Mouse (Mus musculus) kidney, adult 2 months (tissue): ENCODE results near the gene Ino80b. TPM values are rescaled to one million over a fixed set of nuclear protein-coding genes. Genes with fewer than 3 reads are reported as not detected.

Experiments
- DNase-seq: peaks from one replicate; pipeline ENCODE4 v3.0.0; 2021
- H3K27ac ChIP-seq: fragments of 200-500 bp; 2 replicates; pipeline ENCODE4 v1.5.1; 2012; ENCODE audit warnings: low read depth, low read length, control low read depth, inconsistent platforms; ENCODE audit not compliant: insufficient read depth
- H3K27me3 ChIP-seq: fragments of 200-500 bp; replicated peaks from 2 replicates; pipeline ENCODE4 v1.6.1; 2012; ENCODE audit warnings: mild to moderate bottlenecking, moderate library complexity, low read length, inconsistent platforms; ENCODE audit not compliant: control insufficient read depth, insufficient read depth
- H3K36me3 ChIP-seq: fragments of 200-500 bp; 2 replicates; pipeline ENCODE4 v1.6.1; 2012; ENCODE audit warnings: mild to moderate bottlenecking, moderate library complexity, low read length, inconsistent platforms; ENCODE audit not compliant: control insufficient read depth, insufficient read depth
- H3K4me1 ChIP-seq: fragments of 200-500 bp; 2 replicates; pipeline ENCODE4 v1.6.1; 2011; ENCODE audit warnings: low read length; ENCODE audit not compliant: control insufficient read depth, insufficient read depth
- H3K4me3 ChIP-seq: fragments of 200-500 bp; 2 replicates; pipeline ENCODE4 v1.5.1; 2011; ENCODE audit warnings: mild to moderate bottlenecking, low read depth, low read length, control low read depth; ENCODE audit not compliant: insufficient read depth
- CTCF ChIP-seq: fragments of 200-500 bp; conservative IDR thresholded peaks from 2 replicates; pipeline ENCODE4 v1.5.1; 2011; ENCODE audit warnings: low read depth, mild to moderate bottlenecking, control low read depth, low read length, moderate library complexity, mixed read lengths; ENCODE audit not compliant: insufficient read depth, insufficient read length
- POLR2A ChIP-seq: fragments of 200-500 bp; IDR thresholded peaks from one replicate; pipeline ENCODE4 v1.6.1; 2011; ENCODE audit warnings: low read depth, low read length, control low read depth
- WGBS: fragments of 180-500 bp; shearing (Covaris S2); methylation state at CpG from one replicate; pipeline ENCODE4 v1.1.7; 2018; 5-methylcytosine and 5-hydroxymethylcytosine counted together
- polyA plus RNA-seq: library from polyadenylated mRNA; depleted of rRNA; stranded (reverse); fragments of >200 nt; gene quantifications from 2 replicates; pipeline ENCODE4 v1.2.3, GENCODE M21; 2012

The Ino80b gene
- polyA plus RNA-seq, 1 experiment, result 19.0 TPM

- H3K4me1 ChIP-seq, result peaks cover 16% of the 10 kb centered on the region
- H3K36me3 ChIP-seq, result no peaks in the 10 kb centered on the region
- H3K27ac ChIP-seq, result peak overlapping the region; percentile 53
- H3K27me3 ChIP-seq, result no peaks in the 10 kb centered on the region
- whole genome bisulfite sequencing, result 7% methylated on average over 11 of the region's 11 CpGs
- no peak for DNase-seq
- peak overlapping the region; percentile 88 for H3K4me3 ChIP-seq
- no peak for TF ChIP-seq CTCF
- no peak for TF ChIP-seq POLR2A
These were observed 12.8 kb upstream of the Ino80b start for GRCm38 (mm10) chr6:83138056-83138455.

DNA sequence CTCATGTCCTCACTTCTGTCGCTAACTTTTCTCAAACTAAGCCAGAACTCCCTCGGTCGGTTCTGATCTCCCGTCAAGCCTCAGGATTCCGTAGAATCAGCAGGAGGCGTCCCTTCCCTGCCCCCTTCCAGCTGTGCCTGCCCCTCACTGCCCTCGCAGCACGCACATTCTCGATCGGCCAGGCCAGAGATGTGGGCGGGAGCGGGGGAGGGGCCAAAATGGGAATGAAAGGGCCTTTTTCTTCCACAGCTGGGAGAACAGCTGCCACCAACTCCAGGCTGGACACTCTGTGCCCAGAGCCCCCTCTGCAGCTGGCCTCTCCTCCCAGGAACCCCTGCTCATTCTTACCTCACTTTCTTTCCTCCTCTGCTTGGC is 12.3 kb upstream of the Ino80b start:
- H3K4me1 ChIP-seq, result peaks cover 16% of the 10 kb centered on the region
- H3K27me3 ChIP-seq, result no peaks in the 10 kb centered on the region
- under 1% methylated on average over 12 of the region's 12 CpGs for WGBS
- TF ChIP-seq POLR2A (peak; percentile 87), CTCF (no peak; the same call in 1 of the 2 replicates)
- no peaks in the 10 kb centered on the region for H3K36me3 ChIP-seq
- H3K4me3 ChIP-seq, result peak overlapping the region; percentile 88
- DNase-seq, result peak; percentile 95
- H3K27ac ChIP-seq, result peak overlapping the region; percentile 99

DNA sequence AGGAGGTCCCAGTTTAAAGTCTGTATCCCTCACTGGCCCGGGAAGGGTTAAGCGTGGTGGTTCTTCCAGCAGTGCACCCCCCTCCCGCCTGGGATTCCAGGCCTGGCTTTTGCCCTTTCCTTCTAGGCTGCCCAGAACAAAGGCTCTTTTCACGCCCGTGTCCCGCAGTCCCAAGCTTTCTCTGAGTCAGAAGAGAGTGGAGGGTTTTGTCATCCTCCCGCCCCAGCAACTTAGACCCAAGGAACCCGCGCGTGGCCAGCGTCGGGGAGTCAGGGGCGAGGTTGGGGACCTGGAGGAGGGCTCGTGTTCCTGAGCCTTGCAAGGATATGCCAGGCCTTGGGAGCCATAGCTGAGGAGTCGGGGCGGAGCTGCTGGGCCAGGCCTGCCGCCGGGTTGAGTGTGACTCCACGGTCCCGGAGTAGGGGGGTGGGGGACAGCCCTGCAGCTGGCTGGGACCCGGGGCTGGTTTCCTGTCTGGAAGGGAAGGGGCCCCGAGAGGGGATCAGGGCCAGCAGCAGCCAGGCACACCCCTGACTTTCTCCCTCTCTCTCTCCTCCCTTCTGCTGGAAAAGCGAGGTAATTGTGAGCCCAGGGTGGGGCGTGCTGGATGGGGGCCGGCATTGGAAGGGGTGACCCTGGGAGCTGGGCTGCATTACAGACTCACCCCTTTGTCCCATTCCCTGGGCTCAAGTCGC is 11.8 kb upstream of the Ino80b start:
- 1% methylated on average over 26 of the region's 26 CpGs for WGBS
- H3K27ac ChIP-seq, result peak overlapping the region; percentile 99
- no peaks in the 10 kb centered on the region for H3K36me3 ChIP-seq
- H3K4me3 ChIP-seq, result peak overlapping the region; percentile 88
- peak; percentile 79 for DNase-seq
- TF ChIP-seq POLR2A (no peak), CTCF (no peak)
- peaks cover 19% of the 10 kb centered on the region for H3K4me1 ChIP-seq
- H3K27me3 ChIP-seq, result no peaks in the 10 kb centered on the region

DNA sequence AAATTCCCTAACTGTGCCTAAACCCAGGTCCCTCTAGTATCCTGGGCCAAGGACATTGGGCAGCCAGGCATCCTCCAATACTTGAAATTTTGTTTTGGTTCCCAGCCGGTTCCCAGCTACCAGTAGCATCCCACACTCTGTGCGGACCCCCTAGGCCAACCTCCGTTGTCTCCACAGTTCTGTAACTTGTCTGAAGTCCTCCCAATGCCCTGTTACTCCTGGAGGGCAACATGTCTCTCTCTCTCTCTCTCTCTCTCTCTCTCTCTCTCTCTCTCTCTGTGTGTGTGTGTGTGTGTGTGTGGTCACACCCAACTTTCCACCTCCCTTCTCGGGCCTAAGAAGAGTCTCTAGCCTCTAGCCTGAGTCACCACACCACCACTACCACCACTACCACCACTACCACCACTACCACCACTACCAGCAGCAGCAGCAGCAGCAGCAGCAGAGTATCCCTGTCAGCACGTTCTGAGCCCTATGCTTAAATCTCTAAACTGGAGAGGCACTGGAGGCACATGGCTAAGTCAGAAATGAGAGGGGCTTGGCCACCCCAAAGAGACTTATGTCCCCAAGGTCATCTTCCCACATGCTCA is 11.2 kb upstream of the Ino80b start:
- Histone ChIP-seq H3K4me3 (peak overlapping the region; percentile 88), H3K27ac (peak overlapping the region; percentile 99), H3K4me1 (peaks cover 24% of the 10 kb centered on the region), H3K36me3 (no peaks in the 10 kb centered on the region), H3K27me3 (no peaks in the 10 kb centered on the region)
- no peak for TF ChIP-seq POLR2A
- no peak for TF ChIP-seq CTCF
- WGBS, result 16% methylated on average over 5 of the region's 5 CpGs
- no peak for DNase-seq

GRCm38 (mm10) chr6:83135571-83136161 is 10.4 kb upstream of the Ino80b start:
- TF ChIP-seq POLR2A (no peak), CTCF (no peak)
- Histone ChIP-seq H3K27me3 (no peaks in the 10 kb centered on the region), H3K27ac (peak overlapping the region; percentile 99), H3K4me3 (peak overlapping the region; percentile 88), H3K4me1 (peaks cover 24% of the 10 kb centered on the region), H3K36me3 (no peaks in the 10 kb centered on the region)
- 5% methylated on average over 37 of the region's 37 CpGs for WGBS
- peak; percentile 83 for DNase-seq

GRCm38 (mm10) chr6:83134951-83135513 is 9.8 kb upstream of the Ino80b start, which contains the start of gene Rtkn:
Rtkn (plus strand) TSS chr6:83135463.
- 45% methylated on average over 7 of the region's 7 CpGs for WGBS
- peak within 1 kb of the TSS; percentile 99 for H3K27ac ChIP-seq

GRCm38 (mm10) chr6:83134226-83134625 is 9.0 kb upstream of the Ino80b start:
- no peak for TF ChIP-seq CTCF
- TF ChIP-seq POLR2A, result no peak
- 28% methylated on average over 3 of the region's 3 CpGs for WGBS

More at GRCm38 (mm10) chr6:83134951-83135513, 9.8 kb upstream of the Ino80b start, which contains the start of gene Rtkn:
- Histone ChIP-seq H3K4me3 (peak within 1 kb of the TSS; percentile 88), H3K27me3 (no peaks in the 10 kb centered on the region), H3K36me3 (no peaks in the 10 kb centered on the region), H3K4me1 (peaks cover 24% of the 10 kb centered on the region)
- no peak for TF ChIP-seq CTCF
- no peak for TF ChIP-seq POLR2A
- peak; percentile 75 for DNase-seq

More at GRCm38 (mm10) chr6:83134226-83134625, 9.0 kb upstream of the Ino80b start:
- no peak overlapping the region for H3K4me3 ChIP-seq
- H3K4me1 ChIP-seq, result peaks cover 24% of the 10 kb centered on the region
- H3K27ac ChIP-seq, result no peak overlapping the region
- no peaks in the 10 kb centered on the region for H3K36me3 ChIP-seq
- H3K27me3 ChIP-seq, result no peaks in the 10 kb centered on the region
- DNase-seq, result peak; percentile 83
